Mouse (Mus musculus) retina, embryonic 14.5 days (tissue): ENCODE results near the gene Abcb1a.
A peak's percentile ranks its signal among the peaks of the same experiment; 100 is the strongest.

Source experiments
- DNase-seq: peaks from one replicate; pipeline ENCODE4 v3.0.0-alpha.2; 2015; ENCODE audit warnings: low spot score

Abcb1a gene

GRCm38 (mm10) chr5:8659911-8660737 lies at the start of gene Abcb1a:
Gene Abcb1a, plus strand, starts transcription at chr5:8660077.
- peak; percentile 50 for DNase-seq

- peak; percentile 75 for DNase-seq
Measured at GRCm38 (mm10) chr5:8622071-8622595, 37.7 kb upstream of the Abcb1a start.

- peak; percentile 98 for DNase-seq
Measured at GRCm38 (mm10) chr5:8622596-8623231, 37.2 kb upstream of the Abcb1a start, which contains the start of gene Rundc3b. Gene Rundc3b, minus strand, starts transcription at chr5:8622952.

GRCm38 (mm10) chr5:8632901-8633300 lies 27.0 kb upstream of the Abcb1a start:
- no peak for DNase-seq

- DNase-seq, result no peak
Measured at GRCm38 (mm10) chr5:8634489-8634975, 25.3 kb upstream of the Abcb1a start.

- DNase-seq, result no peak
Measured at GRCm38 (mm10) chr5:8648300-8648699, 11.6 kb upstream of the Abcb1a start.

- DNase-seq, result no peak
Measured at GRCm38 (mm10) chr5:8648774-8649173, 11.1 kb upstream of the Abcb1a start.

- DNase-seq, result no peak
Measured at GRCm38 (mm10) chr5:8652085-8652484, 7.8 kb upstream of the Abcb1a start.

- no peak for DNase-seq
Measured at GRCm38 (mm10) chr5:8660738-8661151, 868 bp downstream of the Abcb1a start.

GRCm38 (mm10) chr5:8664678-8665077 lies 4.8 kb downstream of the Abcb1a start:
- no peak for DNase-seq

- DNase-seq, result no peak
Measured at GRCm38 (mm10) chr5:8667758-8668474, 8.0 kb downstream of the Abcb1a start.

GRCm38 (mm10) chr5:8669606-8670005 lies 9.7 kb downstream of the Abcb1a start:
- no peak for DNase-seq

- no peak for DNase-seq
Measured at GRCm38 (mm10) chr5:8675262-8675951, 15.5 kb downstream of the Abcb1a start.

GRCm38 (mm10) chr5:8675952-8676262 lies 16.0 kb downstream of the Abcb1a start:
- DNase-seq, result no peak

- no peak for DNase-seq
Measured at GRCm38 (mm10) chr5:8681166-8681565, 21.3 kb downstream of the Abcb1a start.

- no peak for DNase-seq
Measured at GRCm38 (mm10) chr5:8683686-8684085, 23.8 kb downstream of the Abcb1a start.

- no peak for DNase-seq
Measured at GRCm38 (mm10) chr5:8686071-8686470, 26.2 kb downstream of the Abcb1a start.

- DNase-seq, result no peak
Measured at GRCm38 (mm10) chr5:8687550-8687949, 27.7 kb downstream of the Abcb1a start.

GRCm38 (mm10) chr5:8716061-8716460 lies 56.2 kb downstream of the Abcb1a start:
- no peak for DNase-seq

- no peak for DNase-seq
Measured at GRCm38 (mm10) chr5:8719556-8719955, 59.7 kb downstream of the Abcb1a start.

- no peak for DNase-seq
Measured at GRCm38 (mm10) chr5:8722224-8722623, 62.3 kb downstream of the Abcb1a start.

GRCm38 (mm10) chr5:8722867-8723266 lies 63.0 kb downstream of the Abcb1a start:
- DNase-seq, result no peak
